Mouse (Mus musculus): ENCODE measurements at regions not wholly inside any gene's neighbourhood (a gene's known extent, or its start where the extent isn't known, plus 50 kb on each side); places are given as distances from the start of the nearest gene placed in this dataset.

DNA sequence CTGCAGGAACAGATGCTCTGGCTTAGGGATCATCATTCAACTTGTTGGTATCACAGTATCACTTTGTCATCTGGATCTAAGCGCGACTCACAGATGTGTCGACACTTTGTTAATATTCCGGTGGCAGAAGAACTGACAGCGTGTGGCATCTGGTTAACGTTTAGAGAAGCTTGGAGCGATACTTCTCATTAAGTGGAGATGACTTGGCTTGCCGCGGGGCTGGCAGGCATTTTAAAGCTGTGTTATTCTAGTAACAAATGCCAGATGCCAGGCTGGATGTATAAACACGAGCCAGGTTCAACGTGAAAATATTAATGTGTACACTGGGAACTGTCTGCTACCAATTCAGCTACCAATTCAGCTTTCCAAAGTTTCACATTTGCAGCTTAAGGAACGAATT is 430.3 kb upstream of the Dab2 start:
- TF ChIP-seq CTCF (IDR thresholded peaks at IDR 0.05; ENCODE audit: extremely low read depth, insufficient read depth, low read length) (no peak), POLR2A (IDR thresholded peaks at IDR 0.05; ENCODE audit: extremely low read depth, insufficient read depth, low read length) (no peak)
